Mouse (Mus musculus) limb, embryonic 10.5 days (tissue): ENCODE results near the gene Gm49380. TPM values are rescaled to one million over a fixed set of nuclear protein-coding genes. Genes with fewer than 3 reads are reported as not detected.

Experiments used
- DNase-seq: peaks from one replicate; pipeline ENCODE4 v3.0.0-alpha.2; 2017; ENCODE audit warnings: low spot score
- H3K27ac ChIP-seq: fragments of 300-500 bp; sonication (generic); 2 replicates; pipeline ENCODE4 v1.5.1; 2016; ENCODE audit warnings: mild to moderate bottlenecking
- H3K27me3 ChIP-seq: fragments of 300-500 bp; sonication (generic); 2 replicates; pipeline ENCODE4 v1.6.1; 2016; ENCODE audit warnings: low read depth, mild to moderate bottlenecking; ENCODE audit not compliant: poor library complexity, severe bottlenecking
- H3K36me3 ChIP-seq: fragments of 300-500 bp; sonication (generic); 2 replicates; pipeline ENCODE4 v1.6.1; 2016; ENCODE audit warnings: mild to moderate bottlenecking, moderate library complexity
- H3K4me1 ChIP-seq: fragments of 300-500 bp; sonication (generic); 2 replicates; pipeline ENCODE4 v1.6.1; 2016
- H3K4me3 ChIP-seq: fragments of 300-500 bp; sonication (generic); 2 replicates; pipeline ENCODE4 v1.5.1; 2016; ENCODE audit warnings: mild to moderate bottlenecking, moderate library complexity
- H3K9me3 ChIP-seq: fragments of 300-500 bp; sonication (generic); replicated peaks from 2 replicates; pipeline ENCODE4 v1.6.1; 2016; ENCODE audit warnings: mild to moderate bottlenecking
- WGBS: fragments of 180-500 bp; shearing (Covaris S2); methylation state at CpG from one replicate; pipeline ENCODE4 v1.1.7; 2016; 5-methylcytosine and 5-hydroxymethylcytosine counted together
- polyA plus RNA-seq: library from polyadenylated mRNA; unstranded; fragments of >200 nt; fragmentation: Nextera tagmentation; extraction: Ambion mirVana; gene quantifications from 2 replicates; pipeline ENCODE4 v1.2.1, GENCODE M21; 2016

Gm49380 gene
- polyA plus RNA-seq, 1 experiment from 2014 or later, result 0.35 TPM

GRCm38 (mm10) chr9:44101490-44101889 lies 11.8 kb downstream of the Gm49380 start, which contains the start of gene Mfrp:
TSS of gene Mfrp (plus strand) at chr9:44101729.
- H3K36me3 ChIP-seq, result peaks cover 53% of the 10 kb centered on the region
- H3K27me3 ChIP-seq, result no peaks in the 10 kb centered on the region
- DNase-seq, result no peak
- H3K4me3 ChIP-seq, result no peak within 1 kb of the TSS
- H3K9me3 ChIP-seq, result no peaks in the 10 kb centered on the region
- 62% methylated on average over 9 of the region's 9 CpGs for WGBS
- H3K4me1 ChIP-seq, result peaks cover 24% of the 10 kb centered on the region
- H3K27ac ChIP-seq, result peak within 1 kb of the TSS; percentile 26; the same call in 1 of the 2 replicates

- DNase-seq, result no peak
- no peaks in the 10 kb centered on the region for H3K9me3 ChIP-seq
- H3K4me3 ChIP-seq, result no peak overlapping the region
- peaks cover 13% of the 10 kb centered on the region for H3K4me1 ChIP-seq
- peaks cover 28% of the 10 kb centered on the region for H3K36me3 ChIP-seq
- 38% methylated on average over 9 of the region's 9 CpGs for WGBS
- no peaks in the 10 kb centered on the region for H3K27me3 ChIP-seq
- no peak overlapping the region for H3K27ac ChIP-seq
These were observed 16.8 kb downstream of the Gm49380 start for GRCm38 (mm10) chr9:44096536-44096935.

GRCm38 (mm10) chr9:44095781-44096180 lies 17.5 kb downstream of the Gm49380 start:
- Histone ChIP-seq H3K4me1 (peaks cover 9% of the 10 kb centered on the region), H3K36me3 (peaks cover 29% of the 10 kb centered on the region), H3K4me3 (no peak overlapping the region), H3K27me3 (no peaks in the 10 kb centered on the region), H3K27ac (no peak overlapping the region), H3K9me3 (no peaks in the 10 kb centered on the region)
- 93% methylated on average over 9 of the region's 9 CpGs for WGBS
- no peak for DNase-seq

GRCm38 (mm10) chr9:44094737-44095136 lies 18.6 kb downstream of the Gm49380 start:
- peaks cover 26% of the 10 kb centered on the region for H3K36me3 ChIP-seq
- 85% methylated on average over 3 of the region's 3 CpGs for WGBS
- no peak for DNase-seq
- no peak overlapping the region for H3K4me3 ChIP-seq
- peaks cover 13% of the 10 kb centered on the region for H3K4me1 ChIP-seq
- H3K27ac ChIP-seq, result no peak overlapping the region
- no peaks in the 10 kb centered on the region for H3K9me3 ChIP-seq
- H3K27me3 ChIP-seq, result peaks cover 3% of the 10 kb centered on the region; the same call in 1 of the 2 replicates

DNA sequence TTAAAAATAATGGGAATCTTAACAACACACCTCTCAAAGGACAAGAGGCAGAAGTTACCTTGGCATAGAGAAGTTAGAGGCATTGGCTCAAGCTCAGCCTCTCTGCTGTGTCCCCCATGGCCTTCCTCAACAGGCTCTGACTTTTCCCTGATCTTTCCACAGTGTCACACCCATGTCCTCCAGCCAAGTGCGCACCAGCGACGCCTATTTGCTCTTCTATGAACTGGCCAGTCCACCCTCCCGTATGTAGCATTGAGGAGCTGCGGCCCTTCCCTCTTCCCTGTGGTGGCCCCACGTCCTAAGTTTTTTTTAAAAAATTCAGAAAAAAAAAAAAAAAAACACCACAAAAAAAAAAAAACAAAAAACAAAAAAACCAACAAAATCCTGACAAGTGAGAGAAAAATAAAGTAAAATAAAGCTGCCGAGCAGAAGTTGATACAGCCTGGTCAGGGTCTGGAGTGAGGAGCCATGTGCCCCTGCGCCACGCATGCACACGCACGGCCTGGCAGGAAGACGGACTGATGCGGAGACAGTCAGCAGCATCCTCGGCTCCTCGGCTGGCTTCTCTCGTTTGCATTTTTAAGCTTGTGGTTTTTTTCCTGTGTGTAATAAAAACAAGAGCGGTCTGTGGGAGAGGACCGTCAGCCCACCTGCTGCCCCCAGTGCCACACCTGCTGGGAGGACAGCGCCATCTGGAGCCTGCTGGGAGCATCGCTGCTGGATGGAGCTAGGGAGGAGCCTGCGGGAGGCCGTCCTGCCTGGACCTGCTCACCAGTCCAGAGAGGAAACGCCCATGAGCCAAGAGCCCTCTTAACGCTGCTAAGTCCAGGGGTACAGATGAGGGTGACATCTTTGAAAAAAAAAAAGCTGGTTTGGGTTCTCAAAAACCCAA lies 19.4 kb downstream of the Gm49380 start:
- H3K36me3 ChIP-seq, result peaks cover 26% of the 10 kb centered on the region
- peaks cover 22% of the 10 kb centered on the region for H3K4me1 ChIP-seq
- H3K27ac ChIP-seq, result no peak overlapping the region
- H3K9me3 ChIP-seq, result no peaks in the 10 kb centered on the region
- H3K4me3 ChIP-seq, result no peak overlapping the region
- DNase-seq, result peak; percentile 79
- H3K27me3 ChIP-seq, result peaks cover 12% of the 10 kb centered on the region
- 39% methylated on average over 24 of the region's 24 CpGs for WGBS

- peaks cover 26% of the 10 kb centered on the region for H3K36me3 ChIP-seq
- DNase-seq, result no peak
- WGBS, result 51% methylated on average over 12 of the region's 12 CpGs
- no peak overlapping the region for H3K27ac ChIP-seq
- H3K4me1 ChIP-seq, result peaks cover 56% of the 10 kb centered on the region
- peaks cover 54% of the 10 kb centered on the region for H3K27me3 ChIP-seq
- no peak overlapping the region for H3K4me3 ChIP-seq
- H3K9me3 ChIP-seq, result no peaks in the 10 kb centered on the region
These were observed 24.3 kb downstream of the Gm49380 start for GRCm38 (mm10) chr9:44088877-44089608.

DNA sequence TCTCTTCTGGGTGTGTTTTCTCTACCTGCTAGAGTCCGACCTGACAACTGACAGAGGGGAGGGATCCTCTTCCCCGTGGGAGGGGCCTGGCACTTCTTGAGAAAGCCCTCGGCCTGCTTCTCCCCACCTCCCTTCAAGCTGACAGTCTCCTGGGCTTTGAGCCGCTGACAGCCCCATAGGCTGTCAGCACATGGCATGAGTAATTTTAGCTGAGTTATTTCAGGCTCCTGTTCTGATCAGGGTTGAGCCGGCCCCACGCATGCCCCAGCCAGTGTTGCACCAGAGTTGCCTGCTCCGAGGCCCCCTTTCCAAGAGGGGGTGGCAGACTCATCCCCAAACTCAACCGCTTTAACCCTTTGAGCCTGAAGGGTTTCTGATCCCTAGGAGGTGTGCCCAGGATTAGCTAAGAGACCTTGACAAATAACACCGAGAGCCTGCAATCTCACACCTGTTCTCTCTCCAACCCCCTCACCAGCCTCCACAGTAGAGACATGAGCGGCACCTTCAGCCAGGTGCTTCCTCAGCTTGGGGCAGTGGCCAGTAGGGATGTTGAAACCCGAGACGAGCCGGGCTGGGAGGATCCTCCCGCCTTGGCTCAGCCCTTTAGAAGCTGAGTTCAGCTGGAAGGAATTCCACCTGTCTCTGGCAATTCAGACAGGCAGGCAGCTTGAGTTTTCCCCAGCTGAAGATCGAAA lies 25.4 kb downstream of the Gm49380 start:
- Histone ChIP-seq H3K27ac (no peak overlapping the region), H3K4me1 (peaks cover 62% of the 10 kb centered on the region), H3K36me3 (peaks cover 19% of the 10 kb centered on the region), H3K4me3 (peak overlapping the region; percentile 16; the same call in 1 of the 2 replicates), H3K9me3 (no peaks in the 10 kb centered on the region), H3K27me3 (peaks cover 65% of the 10 kb centered on the region)
- no peak for DNase-seq
- WGBS, result 6% methylated on average over 15 of the region's 15 CpGs

- H3K27me3 ChIP-seq, result peaks cover 75% of the 10 kb centered on the region
- peaks cover 11% of the 10 kb centered on the region for H3K36me3 ChIP-seq
- no peak overlapping the region for H3K4me3 ChIP-seq
- DNase-seq, result no peak
- 44% methylated on average over 10 of the region's 10 CpGs for WGBS
- no peaks in the 10 kb centered on the region for H3K9me3 ChIP-seq
- peaks cover 65% of the 10 kb centered on the region for H3K4me1 ChIP-seq
- H3K27ac ChIP-seq, result no peak overlapping the region
These were observed 26.3 kb downstream of the Gm49380 start for GRCm38 (mm10) chr9:44086960-44087359.

DNA sequence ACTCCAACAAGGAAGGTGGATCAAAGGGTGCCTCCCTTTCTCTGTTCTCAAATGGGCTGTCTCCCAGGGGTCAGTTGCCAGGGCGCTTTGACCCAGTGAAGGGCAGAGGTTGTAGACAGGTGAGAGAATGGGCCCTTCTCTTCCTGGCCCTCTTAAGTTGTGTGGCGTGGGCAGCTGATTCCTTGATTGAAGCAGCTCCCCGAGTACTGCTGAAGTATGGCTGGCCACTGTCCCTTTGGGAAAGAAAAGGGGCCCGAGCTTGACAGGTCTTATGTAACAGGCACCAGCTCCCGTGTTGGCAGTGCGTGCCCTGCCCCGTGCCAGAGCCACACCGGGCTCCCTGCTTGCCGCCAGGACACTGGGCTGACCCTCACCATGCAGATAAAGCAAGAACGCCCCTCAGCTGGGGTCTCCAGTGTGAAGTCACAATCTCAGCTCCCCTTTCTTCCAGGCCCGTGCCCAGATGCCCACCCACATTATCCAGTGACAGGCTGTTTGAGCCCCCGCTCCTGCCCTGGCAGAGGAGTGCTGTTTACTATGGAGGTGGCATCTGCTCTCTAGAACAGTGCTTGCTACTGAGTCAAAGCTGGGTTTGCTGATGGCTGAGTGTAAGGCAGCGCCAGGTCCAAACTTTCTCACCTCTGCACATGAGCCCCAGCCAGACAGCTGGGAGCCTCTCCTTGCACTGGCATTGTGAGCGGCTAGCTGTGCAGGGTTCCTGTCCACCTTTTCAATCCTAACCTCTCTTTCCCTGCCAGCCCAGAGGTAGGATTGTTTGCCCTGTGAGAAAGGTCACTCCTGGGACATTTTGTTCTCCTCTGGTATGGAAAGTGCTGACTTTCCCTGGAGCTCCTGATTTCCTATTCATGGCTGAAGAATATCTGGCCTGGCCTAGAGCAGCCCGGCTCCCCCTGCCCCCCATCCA lies 27.3 kb downstream of the Gm49380 start:
- no peak for DNase-seq
- 61% methylated on average over 15 of the region's 15 CpGs for WGBS
- Histone ChIP-seq H3K4me3 (peak overlapping the region; percentile 72), H3K27ac (0 out of 2 replicates have a peak overlapping the region, but pooled peaks have one; percentile 85), H3K9me3 (no peaks in the 10 kb centered on the region), H3K27me3 (peaks cover 78% of the 10 kb centered on the region), H3K36me3 (peaks cover 3% of the 10 kb centered on the region; the same call in 1 of the 2 replicates), H3K4me1 (peaks cover 74% of the 10 kb centered on the region)

GRCm38 (mm10) chr9:44085276-44085675 lies 28.0 kb downstream of the Gm49380 start:
- Histone ChIP-seq H3K9me3 (no peaks in the 10 kb centered on the region), H3K36me3 (no peaks in the 10 kb centered on the region), H3K4me3 (peak overlapping the region; percentile 72), H3K27ac (peak overlapping the region; percentile 85), H3K4me1 (peaks cover 80% of the 10 kb centered on the region), H3K27me3 (peaks cover 85% of the 10 kb centered on the region)
- WGBS, result 7% methylated on average over 10 of the region's 10 CpGs
- no peak for DNase-seq

DNA sequence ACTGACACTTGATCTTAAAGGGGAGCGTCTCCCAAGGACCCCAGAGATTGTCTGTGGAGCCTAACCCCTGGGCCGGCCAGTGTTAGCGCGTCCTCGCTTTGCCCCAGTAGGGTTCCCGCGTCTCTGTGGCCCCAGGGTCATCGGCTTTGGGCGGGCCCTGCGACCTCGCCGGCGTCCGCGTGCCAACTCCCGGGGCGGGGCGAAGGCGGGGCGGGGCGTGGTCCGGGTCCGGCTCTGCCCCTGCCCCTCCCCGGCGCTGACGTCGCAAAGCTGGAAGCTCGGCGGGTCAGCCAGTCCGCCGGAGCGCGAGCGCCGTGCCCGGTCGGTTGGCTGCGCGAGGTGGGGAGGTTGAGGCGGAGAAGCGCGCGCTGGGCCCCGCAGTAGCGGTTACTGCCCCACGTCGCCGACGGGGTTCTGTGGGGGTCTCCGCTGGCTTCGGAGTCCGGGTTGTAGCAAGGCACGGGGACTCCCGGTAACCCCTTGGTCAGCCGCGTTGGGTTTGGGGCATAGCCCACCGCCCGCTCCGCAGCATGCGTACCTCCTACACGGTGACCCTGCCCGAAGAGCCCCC lies 28.6 kb downstream of the Gm49380 start:
- DNase-seq, result peak; percentile 96
- Histone ChIP-seq H3K4me1 (peaks cover 80% of the 10 kb centered on the region), H3K36me3 (no peaks in the 10 kb centered on the region), H3K4me3 (peak overlapping the region; percentile 72), H3K9me3 (no peaks in the 10 kb centered on the region), H3K27me3 (peaks cover 88% of the 10 kb centered on the region), H3K27ac (peak overlapping the region; percentile 85)
- under 1% methylated on average over 62 of the region's 62 CpGs for WGBS
